Mouse (Mus musculus) lung, adult 2 months (tissue): ENCODE results near the gene Spg11. TPM values are rescaled to one million over a fixed set of nuclear protein-coding genes. Genes with fewer than 3 reads are reported as not detected.
A peak's percentile ranks its signal among the peaks of the same experiment; 100 is the strongest.
"Not testable (repeated sequence)": the region's sequence is repeated elsewhere in the genome, so short reads cannot be mapped to it uniquely, and the experiment has no call there.

Experiments
- DNase-seq: peaks from one replicate; pipeline ENCODE4 v3.0.0; 2022
- H3K4me1 ChIP-seq: fragments of 200-500 bp; 2 replicates; pipeline ENCODE4 v1.6.1; 2011; ENCODE audit warnings: low read length; ENCODE audit not compliant: control insufficient read depth, insufficient read depth
- H3K4me3 ChIP-seq: fragments of 200-500 bp; replicated peaks from 2 replicates; pipeline ENCODE3; 2011; ENCODE audit warnings: low read depth, mild to moderate bottlenecking, control low read depth, low read length; ENCODE audit errors: extremely low read depth
- CTCF ChIP-seq: fragments of 200-500 bp; IDR thresholded peaks from 2 replicates; pipeline ENCODE4 v1.5.1; 2011; ENCODE audit warnings: mild to moderate bottlenecking, low read length, control low read depth; ENCODE audit not compliant: insufficient read depth
- POLR2A ChIP-seq: fragments of 200-500 bp; IDR thresholded peaks from 2 replicates; pipeline ENCODE4 v1.6.1; 2011; ENCODE audit warnings: low read depth, mild to moderate bottlenecking, control low read depth, low read length, borderline replicate concordance; ENCODE audit errors: extremely low read depth
- WGBS: fragments of 180-500 bp; shearing (Covaris S2); methylation state at CpG from one replicate; pipeline ENCODE4 v1.1.7; 2018; 5-methylcytosine and 5-hydroxymethylcytosine counted together
- polyA plus RNA-seq: library from polyadenylated mRNA; depleted of rRNA; stranded (reverse); fragments of >200 nt; gene quantifications from 2 replicates; pipeline ENCODE4 v1.2.3, GENCODE M21; 2012

Spg11 gene
- polyA plus RNA-seq, 1 experiment, result 9.2 TPM

GRCm38 (mm10) chr2:122126765-122127347 lies 8.7 kb upstream of the Spg11 start:
- Histone ChIP-seq H3K4me1 (no peaks in the 10 kb centered on the region; the same call in 1 of the 2 replicates), H3K4me3 (no peak overlapping the region)
- DNase-seq, result no peak
- WGBS, result 27% methylated on average over 5 of the region's 5 CpGs
- no peak for TF ChIP-seq CTCF
- TF ChIP-seq POLR2A, result no peak

- no peak for DNase-seq
- no peak for TF ChIP-seq POLR2A
- TF ChIP-seq CTCF, result no peak
- Histone ChIP-seq H3K4me1 (no peaks in the 10 kb centered on the region; the same call in 1 of the 2 replicates), H3K4me3 (no peak overlapping the region)
- WGBS, result 55% methylated on average over 12 of the region's 12 CpGs
Observed at GRCm38 (mm10) chr2:122125680-122126572, 7.7 kb upstream of the Spg11 start.

- Histone ChIP-seq H3K4me1 (peaks cover 7% of the 10 kb centered on the region), H3K4me3 (no peak overlapping the region)
- DNase-seq, result no peak
- 87% methylated on average over 2 of the region's 2 CpGs for WGBS
- no peak for TF ChIP-seq POLR2A
- no peak for TF ChIP-seq CTCF
Observed at GRCm38 (mm10) chr2:122116888-122117287, 1.3 kb downstream of the Spg11 start.

- WGBS, result 49% methylated on average over 4 of the region's 4 CpGs
- Histone ChIP-seq H3K4me1 (no peaks in the 10 kb centered on the region), H3K4me3 (no peak overlapping the region)
- TF ChIP-seq CTCF (no peak), POLR2A (no peak)
- DNase-seq, result no peak
Observed at GRCm38 (mm10) chr2:122109714-122110113, 8.5 kb downstream of the Spg11 start.

GRCm38 (mm10) chr2:122108101-122108500 lies 10.1 kb downstream of the Spg11 start:
- Histone ChIP-seq H3K4me3 (no peak overlapping the region), H3K4me1 (no peaks in the 10 kb centered on the region)
- no peak for DNase-seq
- WGBS, result 79% methylated on average over 14 of the region's 14 CpGs
- TF ChIP-seq POLR2A (no peak), CTCF (no peak)

- TF ChIP-seq CTCF (peak; percentile 62), POLR2A (no peak)
- DNase-seq, result no peak
- Histone ChIP-seq H3K4me1 (no peaks in the 10 kb centered on the region), H3K4me3 (no peak overlapping the region)
Observed at GRCm38 (mm10) chr2:122102070-122102469, 16.1 kb downstream of the Spg11 start.

- WGBS, result 71% methylated on average over 5 of the region's 5 CpGs
- not testable (repeated sequence) for DNase-seq, H3K4me3 ChIP-seq
Observed at GRCm38 (mm10) chr2:122097686-122098085, 20.5 kb downstream of the Spg11 start.

GRCm38 (mm10) chr2:122093844-122094243 lies 24.3 kb downstream of the Spg11 start:
- Histone ChIP-seq H3K4me3 (no peak overlapping the region), H3K4me1 (no peaks in the 10 kb centered on the region)
- TF ChIP-seq POLR2A (no peak), CTCF (no peak)
- 87% methylated on average over 4 of the region's 4 CpGs for WGBS
- DNase-seq, result no peak

More at GRCm38 (mm10) chr2:122097686-122098085, 20.5 kb downstream of the Spg11 start:
- H3K4me1 ChIP-seq, result not testable (repeated sequence)

- TF ChIP-seq POLR2A, result no peak
- TF ChIP-seq CTCF, result no peak
- WGBS, result 45% methylated on average over 4 of the region's 4 CpGs
- no peak overlapping the region for H3K4me3 ChIP-seq
- peaks cover 11% of the 10 kb centered on the region for H3K4me1 ChIP-seq
- no peak for DNase-seq
Observed at GRCm38 (mm10) chr2:122086446-122086845, 31.7 kb downstream of the Spg11 start.
